In the genomic region with DNA sequence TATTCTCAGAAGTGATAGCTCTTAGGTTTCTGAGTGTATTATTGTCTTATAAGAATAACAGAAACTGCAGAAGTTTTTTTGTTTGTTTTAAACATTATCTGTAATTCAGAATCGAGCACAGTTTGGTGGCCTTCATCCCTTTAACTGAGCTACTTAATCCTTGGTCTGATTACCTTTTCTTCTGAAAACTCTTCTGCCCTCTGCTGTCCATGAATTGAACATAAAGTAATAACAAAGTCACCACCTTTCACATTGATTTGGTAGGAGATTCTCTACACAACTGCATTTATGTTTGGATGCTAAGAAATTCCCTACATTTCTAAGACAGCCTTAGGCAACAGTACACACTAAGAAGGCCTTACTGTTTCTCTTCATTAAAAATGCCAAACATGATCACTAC, we compare ENCODE assay signal across 10 mouse cellular contexts. TPM values are rescaled to one million over a fixed set of nuclear protein-coding genes. Genes with fewer than 3 reads are reported as not detected.
DNase-seq lines count a peak whose midpoint lies in the region; ATAC-seq and TF ChIP-seq lines count a peak whose summit lies in the region.
"Had no signal": no experiment of that assay in that cellular context is flagged by ENCODE, and none has a peak within 500 bp of the region (broad histone marks: within the 10 kb centered on the region; RNA-seq: fewer than 3 reads in every experiment).

No protein-coding gene starts in this region.

- H3K4me3 ChIP-seq in embryonic facial prominence, embryonic 11.5 days (ENCODE audit: low read depth, low read length) = no peak overlapping the region
- no peak overlapping the region for H3K4me3 ChIP-seq in embryonic facial prominence, embryonic 10.5 days
- no peak overlapping the region for H3K4me3 ChIP-seq in MEL (ENCODE audit: control insufficient read depth in 1 of 2, insufficient read depth in 1 of 2, low read depth in 2 of 2, low read length in 2 of 2)
- no peak overlapping the region for H3K4me3 ChIP-seq in intestine, embryonic 16.5 days (ENCODE audit: low read length)
- H3K4me3 ChIP-seq in forebrain, embryonic 13.5 days = no peak overlapping the region

- no peaks in the 10 kb centered on the region for H3K9me3 ChIP-seq in embryonic facial prominence, embryonic 11.5 days (replicated peaks; ENCODE audit: control insufficient read depth, low read length)
- H3K9me3 ChIP-seq in embryonic facial prominence, embryonic 10.5 days = no peaks in the 10 kb centered on the region
- no peaks in the 10 kb centered on the region for H3K9me3 ChIP-seq in MEL (replicated peaks; ENCODE audit: insufficient read depth, low read length)
- H3K9me3 ChIP-seq in intestine, embryonic 16.5 days (ENCODE audit: control insufficient read depth, low read length) = no peaks in the 10 kb centered on the region
- no peaks in the 10 kb centered on the region for H3K9me3 ChIP-seq in forebrain, embryonic 13.5 days (replicated peaks)

- WGBS in embryonic facial prominence, embryonic 11.5 days = 32% methylated on average over 1 of the region's 1 CpGs
- 47% methylated on average over 1 of the region's 1 CpGs for WGBS in embryonic facial prominence, embryonic 10.5 days
- WGBS in intestine, embryonic 16.5 days = 21% methylated on average over 1 of the region's 1 CpGs
- WGBS in forebrain, embryonic 13.5 days = 37% methylated on average over 1 of the region's 1 CpGs

- peak in 2 of 3 experiments; percentile 36 to 94; a peak in 4 of 6 replicates for TF ChIP-seq CTCF in MEL (IDR thresholded peaks at IDR 0.05 in 2 of 3, conservative IDR thresholded peaks at IDR 0.05 in 1 of 3; ENCODE audit: control insufficient read depth in 1 of 3, insufficient read depth in 1 of 3, low read depth in 2 of 3, low read length in 3 of 3, poor library complexity in 1 of 3, severe bottlenecking in 1 of 3)

- H3K9ac ChIP-seq in embryonic facial prominence, embryonic 11.5 days (replicated peaks; ENCODE audit: low read length) = no peak overlapping the region
- H3K9ac ChIP-seq in MEL (ENCODE audit: control insufficient read depth, low read depth, low read length, poor library complexity, severe bottlenecking) = no peak overlapping the region
- no peak overlapping the region for H3K9ac ChIP-seq in intestine, embryonic 16.5 days (ENCODE audit: low read depth, low read length)
- H3K9ac ChIP-seq in forebrain, embryonic 13.5 days = no peak overlapping the region

- no peak overlapping the region for H3K4me2 ChIP-seq in embryonic facial prominence, embryonic 11.5 days (ENCODE audit: low read depth, low read length)
- no peak overlapping the region for H3K4me2 ChIP-seq in intestine, embryonic 16.5 days (ENCODE audit: low read depth, low read length)
- no peak overlapping the region for H3K4me2 ChIP-seq in forebrain, embryonic 13.5 days

- no peaks in the 10 kb centered on the region for H3K36me3 ChIP-seq in embryonic facial prominence, embryonic 11.5 days (replicated peaks; ENCODE audit: control insufficient read depth, insufficient read depth, low read depth, low read length)
- H3K36me3 ChIP-seq in embryonic facial prominence, embryonic 10.5 days (replicated peaks) = no peaks in the 10 kb centered on the region
- peaks cover 0 to 5% of the 10 kb centered on the region in 2 experiments; a peak in 2 of 4 replicates for H3K36me3 ChIP-seq in MEL (ENCODE audit: control insufficient read depth in 1 of 2, insufficient read depth in 2 of 2, low read length in 2 of 2)
- H3K36me3 ChIP-seq in intestine, embryonic 16.5 days (ENCODE audit: control insufficient read depth, insufficient read depth, low read length) = no peaks in the 10 kb centered on the region
- no peaks in the 10 kb centered on the region for H3K36me3 ChIP-seq in forebrain, embryonic 13.5 days (ENCODE audit: poor library complexity, severe bottlenecking)

- ATAC-seq in embryonic facial prominence, embryonic 11.5 days (replicated peaks; ENCODE audit: insufficient number of reproducible peaks, low FRiP score, low TSS enrichment, low read depth) = no peak
- 0 out of 2 replicates have a peak, but pooled peaks have one; percentile 26 for ATAC-seq in megakaryocyte, adult 5-6 weeks (ENCODE audit: poor library complexity, severe bottlenecking)
- ATAC-seq in intestine, embryonic 16.5 days = no peak
- no peak for ATAC-seq in forebrain, embryonic 13.5 days

- TF ChIP-seq EP300 in MEL (IDR thresholded peaks at IDR 0.05; ENCODE audit: low read depth in 1 of 2, low read length in 2 of 2) = no peak

- peak; percentile 47 for DNase-seq in embryonic facial prominence, embryonic 11.5 days (ENCODE audit: low spot score)
- DNase-seq in embryonic facial prominence, embryonic 10.5 days (ENCODE audit: low spot score) = no peak
- peak; percentile 48 for DNase-seq in layer of hippocampus, adult 9-10 months (ENCODE audit: low spot score)
- DNase-seq in layer of hippocampus, postnatal 10 days (ENCODE audit: low spot score in 2 of 2) = no peak
- peak; percentile 77 for DNase-seq in MEL (ENCODE audit: low read depth, low spot score)
- DNase-seq: heart, postnatal 4 days had no signal

- no peak for TF ChIP-seq POLR2A in MEL (IDR thresholded peaks at IDR 0.05; ENCODE audit: control insufficient read depth in 1 of 2, insufficient read depth in 1 of 2, low read depth in 1 of 2, low read length in 2 of 2, poor library complexity in 1 of 2)

- TF ChIP-seq RAD21 in MEL (IDR thresholded peaks at IDR 0.05; ENCODE audit: low read depth, low read length) = peak; percentile 93

- H3K4me1 ChIP-seq in embryonic facial prominence, embryonic 11.5 days (ENCODE audit: control insufficient read depth, insufficient read depth, low read length) = no peaks in the 10 kb centered on the region
- peaks cover 7% of the 10 kb centered on the region for H3K4me1 ChIP-seq in embryonic facial prominence, embryonic 10.5 days
- no peaks in the 10 kb centered on the region; a peak in 1 of 4 replicates for H3K4me1 ChIP-seq in MEL (ENCODE audit: control insufficient read depth in 1 of 2, insufficient read depth in 2 of 2, low read length in 2 of 2)
- peaks cover 1% of the 10 kb centered on the region; the same call in 1 of the 2 replicates for H3K4me1 ChIP-seq in intestine, embryonic 16.5 days (ENCODE audit: control insufficient read depth, insufficient read depth, low read length)
- H3K4me1 ChIP-seq in forebrain, embryonic 13.5 days = peaks cover 6% of the 10 kb centered on the region

- H3K27me3 ChIP-seq in embryonic facial prominence, embryonic 11.5 days (ENCODE audit: control insufficient read depth, insufficient read depth, low read length) = no peaks in the 10 kb centered on the region
- no peaks in the 10 kb centered on the region for H3K27me3 ChIP-seq in embryonic facial prominence, embryonic 10.5 days (replicated peaks; ENCODE audit: low read depth, poor library complexity, severe bottlenecking)
- no peaks in the 10 kb centered on the region for H3K27me3 ChIP-seq in MEL (ENCODE audit: control insufficient read depth in 1 of 2, insufficient read depth in 2 of 2, low read length in 2 of 2)
- H3K27me3 ChIP-seq in intestine, embryonic 16.5 days (replicated peaks; ENCODE audit: control insufficient read depth, insufficient read depth, low read length) = no peaks in the 10 kb centered on the region
- no peaks in the 10 kb centered on the region for H3K27me3 ChIP-seq in forebrain, embryonic 13.5 days

- H3K79me2 ChIP-seq in MEL (ENCODE audit: control insufficient read depth, insufficient read depth, low read length, poor library complexity) = peaks cover 8% of the 10 kb centered on the region

- H3K27ac ChIP-seq in embryonic facial prominence, embryonic 11.5 days (replicated peaks; ENCODE audit: low read depth, low read length) = no peak overlapping the region
- H3K27ac ChIP-seq in embryonic facial prominence, embryonic 10.5 days (replicated peaks) = no peak overlapping the region
- H3K27ac ChIP-seq in MEL (ENCODE audit: control insufficient read depth, low read depth, low read length) = no peak overlapping the region
- H3K27ac ChIP-seq in intestine, embryonic 16.5 days (ENCODE audit: low read length) = no peak overlapping the region
- no peak overlapping the region for H3K27ac ChIP-seq in forebrain, embryonic 13.5 days

RNA-seq across cellular contexts. Expression of a gene that starts 3.9 kb away (rescaled TPM):
- polyA plus RNA-seq in embryonic facial prominence, embryonic 11.5 days (2014; fragmentation: Nextera tagmentation; extraction: Ambion mirVana) = 0.45 TPM in 1 of 2 replicates, not detected in the other
- 0.16 TPM in 1 of 2 replicates, not detected in the other for polyA plus RNA-seq in embryonic facial prominence, embryonic 10.5 days (2016; fragmentation: Nextera tagmentation; extraction: Ambion mirVana)
- total RNA-seq in layer of hippocampus, postnatal 10 days (2021) = under 1 TPM; 0.71 to 0.82 TPM
- 0.35 and 0.39 TPM in 2 replicates for total RNA-seq in MEL (2012; rRNA removed)
- under 1 TPM in 1 of 2 experiments, not detected in 1; 0.45 TPM for polyA plus RNA-seq in MEL (2012; ENCODE audit: insufficient read depth in 1 of 2, insufficient read length in 2 of 2, low read depth in 1 of 2, low replicate concordance in 2 of 2, missing spikeins in 1 of 2)
- total RNA-seq in megakaryocyte, adult 5-6 weeks (2015) = 0.09 TPM in 1 of 2 replicates, not detected in the other
- total RNA-seq in megakaryocyte, adult 5-6 weeks (2017) = 0.59 TPM in 1 of 2 replicates, not detected in the other
- polyA plus RNA-seq in intestine, embryonic 16.5 days (2015; fragmentation: Nextera tagmentation; extraction: Ambion mirVana) = 0.13 and 0.36 TPM in 2 replicates
- 0.50 and 1.00 TPM in 2 replicates for polyA plus RNA-seq in forebrain, embryonic 13.5 days (2015; fragmentation: Nextera tagmentation; extraction: Ambion mirVana)
- total RNA-seq: megakaryocyte-erythroid progenitor cell, adult 5-6 weeks had no signal

RNA-seq across cellular contexts. Expression of a gene that starts 4.1 kb away (rescaled TPM):
- 5.9 and 6.9 TPM in 2 replicates for polyA plus RNA-seq in embryonic facial prominence, embryonic 11.5 days (2014; fragmentation: Nextera tagmentation; extraction: Ambion mirVana)
- 6.0 and 7.2 TPM in 2 replicates for polyA plus RNA-seq in embryonic facial prominence, embryonic 10.5 days (2016; fragmentation: Nextera tagmentation; extraction: Ambion mirVana)
- 10 to 100 TPM; 12.7 to 12.9 TPM for total RNA-seq in layer of hippocampus, postnatal 10 days (2021)
- 25.7 and 28.3 TPM in 2 replicates for total RNA-seq in MEL (2012; rRNA removed)
- polyA plus RNA-seq in MEL (2012; ENCODE audit: insufficient read depth in 1 of 2, insufficient read length in 2 of 2, low read depth in 1 of 2, low replicate concordance in 2 of 2, missing spikeins in 1 of 2) = 10 to 100 TPM in 1 of 2 experiments, not detected in 1; 20.2 TPM
- total RNA-seq in megakaryocyte, adult 5-6 weeks (2015) = 1.1 and 1.5 TPM in 2 replicates
- 2.4 and 6.1 TPM in 2 replicates for total RNA-seq in megakaryocyte, adult 5-6 weeks (2017)
- polyA plus RNA-seq in intestine, embryonic 16.5 days (2015; fragmentation: Nextera tagmentation; extraction: Ambion mirVana) = 8.9 and 9.1 TPM in 2 replicates
- 3.8 and 4.4 TPM in 2 replicates for polyA plus RNA-seq in forebrain, embryonic 13.5 days (2015; fragmentation: Nextera tagmentation; extraction: Ambion mirVana)

RNA-seq across cellular contexts. Expression of a gene that starts 48.2 kb away (rescaled TPM):
- polyA plus RNA-seq in embryonic facial prominence, embryonic 11.5 days (2014; fragmentation: Nextera tagmentation; extraction: Ambion mirVana) = 0.98 and 1.3 TPM in 2 replicates
- polyA plus RNA-seq in embryonic facial prominence, embryonic 10.5 days (2016; fragmentation: Nextera tagmentation; extraction: Ambion mirVana) = 0.49 and 1.1 TPM in 2 replicates
- 1 to 10 TPM; 2.9 to 3.7 TPM for total RNA-seq in layer of hippocampus, postnatal 10 days (2021)
- total RNA-seq in MEL (2012; rRNA removed) = 1.5 and 2.7 TPM in 2 replicates
- 1 to 10 TPM in 1 of 2 experiments, not detected in 1; 2.8 TPM for polyA plus RNA-seq in MEL (2012; ENCODE audit: insufficient read depth in 1 of 2, insufficient read length in 2 of 2, low read depth in 1 of 2, low replicate concordance in 2 of 2, missing spikeins in 1 of 2)
- 40.7 and 48.1 TPM in 2 replicates for total RNA-seq in megakaryocyte, adult 5-6 weeks (2015)
- total RNA-seq in megakaryocyte, adult 5-6 weeks (2017) = 47.9 and 49.3 TPM in 2 replicates
- polyA plus RNA-seq in intestine, embryonic 16.5 days (2015; fragmentation: Nextera tagmentation; extraction: Ambion mirVana) = 8.4 and 9.8 TPM in 2 replicates
- polyA plus RNA-seq in forebrain, embryonic 13.5 days (2015; fragmentation: Nextera tagmentation; extraction: Ambion mirVana) = 0.89 and 1.3 TPM in 2 replicates

Comparison
In these comparisons a context has a peak if more than half of its experiments do, and no peak if none do; other contexts are left out.
1. DNase-seq: peak in embryonic facial prominence, embryonic 11.5 days (single experiment), layer of hippocampus, adult 9-10 months (single experiment) and MEL (single experiment); none in embryonic facial prominence, embryonic 10.5 days (single experiment) and layer of hippocampus, postnatal 10 days (0 of 2).